Mouse (Mus musculus): Measurements from ENCODE around the gene Gm44502. TPM values are rescaled to one million over a fixed set of nuclear protein-coding genes. Genes with fewer than 3 reads are reported as not detected.

The Gm44502 gene
- total RNA-seq, 2 experiments from 2014 or later: 0.52 TPM; not detected in 1

Other genes with a start within 250 kb of the Gm44502 start
- 1 to 10 TPM; 4.0 to 8.2 TPM for gene Plxnb2, start 248.9 kb downstream of the Gm44502 start, total RNA-seq (2021)
- 1 to 10 TPM; 8.8 to 9.6 TPM for gene Dennd6b, start 233.2 kb downstream of the Gm44502 start, total RNA-seq (2021)
- 10 to 100 TPM; 90.7 to 93.0 TPM for gene Ppp6r2, start 218.1 kb downstream of the Gm44502 start, total RNA-seq (2021)
- 10 to 100 TPM; 59.4 to 61.0 TPM for gene Sbf1, start 114.4 kb downstream of the Gm44502 start, total RNA-seq (2021)
- gene Adm2, start 107.0 kb downstream of the Gm44502 start, total RNA-seq (2021): not detected
- gene Miox, start 95.3 kb downstream of the Gm44502 start, total RNA-seq (2021): under 1 TPM in 1 of 2 experiments, not detected in 1; 0.48 TPM
- gene Lmf2, start 74.0 kb downstream of the Gm44502 start, total RNA-seq (2021): 10 to 100 TPM; 11.4 to 12.5 TPM
- gene Ncaph2, start 74.0 kb downstream of the Gm44502 start, total RNA-seq (2021): 10 to 100 TPM; 39.2 to 46.1 TPM
- gene Sco2, start 55.9 kb downstream of the Gm44502 start, total RNA-seq (2021): 10 to 100 TPM; 12.4 to 13.9 TPM
- under 1 TPM; 0.31 to 0.43 TPM for gene Tymp, start 52.7 kb downstream of the Gm44502 start, total RNA-seq (2021)
- gene Odf3b, start 50.4 kb downstream of the Gm44502 start, total RNA-seq (2021): under 1 TPM in 1 of 2 experiments, not detected in 1; 0.64 TPM
- not detected for gene Klhdc7b, start 44.8 kb downstream of the Gm44502 start, total RNA-seq (2021)
- not detected for gene Syce3, start 19.2 kb downstream of the Gm44502 start, total RNA-seq (2021)
- 100 to 1,000 TPM; 287 to 338 TPM for gene Cpt1b, start 3.8 kb downstream of the Gm44502 start, total RNA-seq (2021)
- gene C730034F03Rik, start 107 bp downstream of the Gm44502 start, total RNA-seq (2021): under 1 TPM; 0.23 to 0.28 TPM
- 10 to 100 TPM; 19.7 to 27.0 TPM for gene Chkb, start 212 bp upstream of the Gm44502 start, total RNA-seq (2021)
- gene Mapk8ip2, start 24.2 kb upstream of the Gm44502 start, total RNA-seq (2021): under 1 TPM; 0.25 to 0.57 TPM
- gene Arsa, start 47.7 kb upstream of the Gm44502 start, total RNA-seq (2021): 1 to 10 TPM; 2.8 to 4.0 TPM
- 10 to 100 TPM in 1 of 2 experiments, 1 to 10 TPM in 1; 8.9 to 12.6 TPM for gene Shank3, start 69.9 kb upstream of the Gm44502 start, total RNA-seq (2021)
- gene Acr, start 138.6 kb upstream of the Gm44502 start, total RNA-seq (2021): not detected
- 1 to 10 TPM; 2.1 to 2.4 TPM for gene Rabl2, start 162.2 kb upstream of the Gm44502 start, total RNA-seq (2021)

Data from gastrocnemius, adult 18-20 months (tissue).